Mouse (Mus musculus): ENCODE measurements at regions not wholly inside any gene's neighbourhood (a gene's known extent, or its start where the extent isn't known, plus 50 kb on each side); places are given as distances from the start of the nearest gene placed in this dataset.

- no peak for DNase-seq (ENCODE audit: low spot score in 2 of 2)
These were observed 55.0 kb downstream of the Zfp648 start for GRCm38 (mm10) chr1:154255971-154256370.

- no peak for DNase-seq (ENCODE audit: low spot score in 2 of 2)
These were observed 55.8 kb downstream of the Zfp648 start for GRCm38 (mm10) chr1:154256811-154257210.

DNA sequence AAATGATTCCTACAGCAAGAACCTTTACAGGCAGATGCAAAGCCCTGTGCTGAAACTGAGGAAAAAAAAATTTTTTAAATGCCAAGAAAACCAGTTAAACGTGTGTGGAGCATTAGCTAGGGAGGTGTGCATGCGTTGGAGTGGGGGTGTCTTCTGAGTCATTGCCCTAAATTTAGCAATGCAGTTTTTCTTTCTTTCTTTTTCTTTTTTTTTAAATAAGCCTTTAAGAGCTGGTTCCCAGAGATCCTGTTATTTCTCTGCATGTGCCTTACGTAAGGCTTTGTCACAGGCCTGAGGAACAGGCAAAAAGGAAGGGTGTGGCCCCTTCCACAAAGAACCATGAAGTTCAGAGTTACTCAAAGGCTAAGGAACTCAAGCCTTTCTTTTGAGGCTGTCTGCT lies 57.5 kb downstream of the Zfp648 start:
- DNase-seq (ENCODE audit: low spot score in 2 of 2) = peak; percentile 59 to 69

DNA sequence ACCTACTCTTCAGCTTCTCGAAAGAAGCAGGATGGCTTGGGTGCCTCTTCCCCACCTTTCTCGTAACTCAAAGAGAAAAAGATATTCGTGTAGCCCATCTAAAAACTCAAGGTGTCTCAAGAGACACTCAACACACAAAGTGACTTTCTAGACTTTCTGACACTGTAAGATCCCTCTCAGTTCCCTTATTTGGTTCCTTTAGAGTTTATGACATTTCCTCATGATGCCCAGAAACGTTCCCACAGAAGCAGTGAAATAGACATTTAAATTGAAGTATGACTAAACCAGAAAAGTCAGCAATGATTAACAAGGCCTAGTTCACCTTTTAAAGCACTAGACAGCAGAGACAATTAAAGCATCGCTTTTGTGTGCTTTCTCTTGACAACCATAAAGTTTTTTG lies 59.4 kb downstream of the Zfp648 start:
- DNase-seq (ENCODE audit: low spot score in 2 of 2) = no peak

DNA sequence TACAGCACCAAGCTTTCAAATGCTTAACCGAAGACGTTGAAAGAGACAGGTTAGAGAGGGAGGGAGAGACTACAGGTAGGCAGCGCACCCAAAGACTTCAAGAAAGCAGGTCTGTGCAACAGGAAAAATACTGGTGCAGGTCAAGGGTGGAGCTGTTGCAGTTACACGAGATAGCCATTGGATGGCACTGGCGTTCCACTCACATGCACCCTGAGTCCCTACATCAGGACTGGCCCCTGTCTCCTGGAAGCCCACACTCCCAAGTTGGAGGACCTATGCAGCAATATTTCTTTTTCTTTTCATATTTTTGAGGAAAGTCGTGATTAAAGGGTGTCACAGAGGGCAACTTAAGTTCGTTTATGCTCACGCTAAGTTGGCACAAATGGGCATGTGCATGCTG lies 80.5 kb downstream of the Zfp648 start:
- peak in 1 of 2 experiments; percentile 82 for DNase-seq (ENCODE audit: low spot score in 2 of 2)

DNA sequence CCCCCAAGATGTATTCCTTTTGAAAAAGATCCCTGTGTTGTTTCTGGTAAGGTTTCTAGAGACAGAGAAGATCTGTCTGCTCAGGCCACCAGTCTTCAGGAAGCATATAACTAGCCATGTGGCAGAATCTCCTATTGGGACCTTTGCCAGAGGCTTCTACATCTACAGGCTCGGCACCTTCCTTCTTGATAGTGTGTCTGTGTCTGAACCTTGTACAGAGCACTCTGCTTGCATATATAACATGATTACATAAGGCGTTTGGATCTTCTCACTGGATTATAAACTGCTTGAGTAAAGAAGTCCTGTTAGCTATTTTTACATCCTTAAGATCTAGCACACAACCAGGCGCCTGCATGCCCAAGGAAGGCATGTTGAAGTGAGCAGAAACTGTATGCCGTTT lies 85.1 kb downstream of the Zfp648 start:
- DNase-seq (ENCODE audit: low spot score in 2 of 2) = peak; percentile 49 to 62

- peak; percentile 44 to 48 for DNase-seq (ENCODE audit: low spot score in 2 of 2)
These were observed 91.7 kb downstream of the Zfp648 start for GRCm38 (mm10) chr1:154292729-154293128.

GRCm38 (mm10) chr1:154296080-154296479 lies 95.1 kb downstream of the Zfp648 start:
- no peak for DNase-seq (ENCODE audit: low spot score in 2 of 2)

- DNase-seq (ENCODE audit: low spot score in 2 of 2) = no peak
These were observed 98.9 kb downstream of the Zfp648 start for GRCm38 (mm10) chr1:154299866-154300265.

DNA sequence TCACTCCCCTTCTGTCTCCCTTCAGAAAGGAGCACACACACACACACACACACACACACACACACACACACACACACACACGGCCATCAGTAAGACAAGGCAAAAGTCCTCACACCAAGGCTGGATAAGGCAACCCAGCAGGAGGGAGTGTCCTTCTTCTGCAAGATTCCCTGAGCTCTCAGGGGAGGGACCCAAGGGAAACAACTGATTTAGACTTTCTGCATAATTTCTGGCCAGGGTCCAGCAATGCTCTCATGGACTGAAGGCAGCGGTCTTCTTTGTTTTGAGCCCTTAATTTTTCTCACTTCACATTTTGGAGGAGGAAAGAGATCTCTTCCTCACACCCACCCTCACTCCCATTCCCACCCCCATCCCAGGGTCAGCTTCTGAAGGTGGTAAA lies 108.7 kb downstream of the Zfp648 start:
- DNase-seq (ENCODE audit: low spot score in 2 of 2) = no peak

Data from left cerebral cortex, adult 9 months (tissue).